Mouse (Mus musculus) embryonic facial prominence, embryonic 14.5 days (tissue): ENCODE results near the gene Ctrb1. TPM values are rescaled to one million over a fixed set of nuclear protein-coding genes. Genes with fewer than 3 reads are reported as not detected.

Experiments used
- ATAC-seq: fragments of 200-750 bp; cut with Nextera tagmentation; 2 replicates; pipeline ENCODE4 v1.8.0; 2017; ENCODE audit warnings: low read depth, moderate number of reproducible peaks, moderate TSS enrichment
- DNase-seq: peaks from one replicate; pipeline ENCODE4 v3.0.0-alpha.2; 2015; ENCODE audit warnings: low spot score
- H3K27ac ChIP-seq: fragments of 300-500 bp; sonication (generic); replicated peaks from 2 replicates; pipeline ENCODE4 v1.5.1; 2014; ENCODE audit warnings: low read depth, mild to moderate bottlenecking, low read length, moderate library complexity
- H3K27me3 ChIP-seq: fragments of 300-500 bp; sonication (generic); replicated peaks from 2 replicates; pipeline ENCODE4 v1.6.1; 2014; ENCODE audit warnings: low read length; ENCODE audit not compliant: control insufficient read depth, insufficient read depth
- H3K36me3 ChIP-seq: fragments of 300-500 bp; sonication (generic); 2 replicates; pipeline ENCODE4 v1.6.1; 2014; ENCODE audit warnings: low read length, mixed read lengths; ENCODE audit not compliant: control insufficient read depth, insufficient read depth
- H3K4me1 ChIP-seq: fragments of 300-500 bp; sonication (generic); 2 replicates; pipeline ENCODE4 v1.6.1; 2014; ENCODE audit warnings: antibody characterized with exemption, low read length; ENCODE audit not compliant: control insufficient read depth, insufficient read depth
- H3K4me2 ChIP-seq: fragments of 300-500 bp; sonication (generic); 2 replicates; pipeline ENCODE4 v1.6.1; 2014; ENCODE audit warnings: low read depth, mild to moderate bottlenecking, low read length, moderate library complexity, mixed read lengths
- H3K4me3 ChIP-seq: fragments of 300-500 bp; sonication (generic); 2 replicates; pipeline ENCODE4 v1.5.1; 2014; ENCODE audit warnings: low read depth, mild to moderate bottlenecking, low read length
- H3K9ac ChIP-seq: fragments of 300-500 bp; sonication (generic); 2 replicates; pipeline ENCODE4 v1.6.1; 2014; ENCODE audit warnings: low read depth, mild to moderate bottlenecking, low read length, moderate library complexity, mixed read lengths
- H3K9me3 ChIP-seq: fragments of 300-500 bp; sonication (generic); 2 replicates; pipeline ENCODE4 v1.6.1; 2016; ENCODE audit warnings: low read length; ENCODE audit not compliant: control insufficient read depth
- WGBS: fragments of 180-500 bp; shearing (Covaris S2); extraction: QIAGEN DNeasy Blood & Tissue Kit; methylation state at CpG from one replicate; pipeline ENCODE4 v1.1.7; 2014; 5-methylcytosine and 5-hydroxymethylcytosine counted together
- polyA plus RNA-seq: library from polyadenylated mRNA; unstranded; fragments of >200 nt; fragmentation: Nextera tagmentation; extraction: Ambion mirVana; gene quantifications from 2 replicates; pipeline ENCODE4 v1.2.1, GENCODE M21; 2014

Ctrb1 gene
- polyA plus RNA-seq, 1 experiment from 2014 or later = not detected

DNA sequence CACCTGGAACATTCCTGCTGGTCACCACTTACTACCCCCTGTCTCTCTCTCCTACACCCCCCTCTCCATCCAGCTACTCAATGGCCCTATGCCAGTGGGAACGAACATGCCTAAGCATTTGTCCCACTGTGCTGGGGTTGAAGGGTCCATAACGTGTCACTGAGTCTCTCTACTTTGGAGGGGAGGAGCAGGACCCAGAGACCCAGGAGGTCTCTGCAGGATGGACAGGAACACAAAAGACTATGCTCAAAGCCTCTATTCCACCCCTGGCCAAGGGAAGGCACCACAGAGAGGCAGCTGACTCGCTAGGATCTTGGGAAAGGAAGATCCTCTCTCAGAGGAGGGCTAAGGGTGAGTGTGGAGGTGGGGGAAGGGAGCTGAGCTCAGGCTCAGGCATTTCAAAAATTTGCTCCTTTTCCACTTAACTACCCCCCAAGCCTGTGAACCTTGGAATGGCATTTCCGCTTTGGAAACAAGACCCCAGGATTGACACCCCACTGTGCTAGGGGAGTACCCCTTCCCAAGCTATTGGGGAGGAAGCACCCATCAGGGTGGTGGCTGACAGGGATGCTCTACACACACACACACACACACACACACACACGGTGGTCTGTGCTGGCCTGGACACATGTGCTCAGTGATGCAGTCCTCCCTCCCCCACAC, 42.9 kb upstream of the Ctrb1 start:
- H3K36me3 ChIP-seq = no peaks in the 10 kb centered on the region
- no peaks in the 10 kb centered on the region for H3K9me3 ChIP-seq
- peaks cover 53% of the 10 kb centered on the region for H3K4me1 ChIP-seq
- 3% methylated on average over 5 of the region's 5 CpGs for WGBS
- H3K4me3 ChIP-seq = no peak overlapping the region
- peak overlapping the region; percentile 65 for H3K27ac ChIP-seq
- DNase-seq = peak; percentile 64
- no peak for ATAC-seq
- H3K4me2 ChIP-seq = peak overlapping the region; percentile 5; the same call in 1 of the 2 replicates
- H3K27me3 ChIP-seq = no peaks in the 10 kb centered on the region
- H3K9ac ChIP-seq = no peak overlapping the region

DNA sequence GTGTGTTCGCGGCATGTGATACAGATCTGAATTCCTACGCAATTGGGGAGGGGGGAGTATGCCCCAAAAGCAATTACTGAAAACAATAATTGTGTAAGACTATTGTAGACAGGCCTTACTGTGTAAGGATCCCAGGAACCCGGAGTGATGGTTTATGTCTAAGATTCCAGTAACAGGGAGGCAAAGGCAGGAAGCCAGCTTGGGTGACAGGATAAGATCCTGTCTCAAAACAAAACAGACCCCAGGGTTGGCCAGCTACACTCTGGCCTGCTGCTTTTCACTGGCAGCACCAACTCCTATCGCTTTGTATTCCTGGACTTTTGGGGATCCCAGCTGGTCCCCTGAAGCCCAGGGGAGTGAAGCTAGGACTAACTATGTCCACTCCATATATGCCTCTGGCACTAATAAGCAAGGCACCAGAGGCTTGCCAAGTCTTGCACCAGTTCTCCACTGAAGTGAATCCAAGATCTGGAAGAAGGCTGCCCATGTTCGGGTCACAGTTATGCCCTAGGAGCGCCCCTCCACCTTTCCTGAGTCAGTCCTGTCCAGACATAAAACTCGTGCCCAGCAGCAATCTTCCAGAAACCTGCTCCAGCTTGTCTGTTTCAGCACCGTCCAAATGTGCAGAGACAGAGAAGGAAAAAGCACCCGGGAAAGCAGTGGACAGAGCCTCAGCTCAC, 41.7 kb upstream of the Ctrb1 start:
- DNase-seq = no peak
- Histone ChIP-seq H3K4me2 (peak overlapping the region; percentile 76), H3K36me3 (no peaks in the 10 kb centered on the region), H3K9ac (peak overlapping the region; percentile 88), H3K27ac (peak overlapping the region; percentile 65), H3K4me3 (peak overlapping the region; percentile 76), H3K4me1 (peaks cover 53% of the 10 kb centered on the region), H3K27me3 (no peaks in the 10 kb centered on the region), H3K9me3 (no peaks in the 10 kb centered on the region)
- 16% methylated on average over 10 of the region's 10 CpGs for WGBS
- ATAC-seq = peak; percentile 0; the same call in 1 of the 2 replicates

DNA sequence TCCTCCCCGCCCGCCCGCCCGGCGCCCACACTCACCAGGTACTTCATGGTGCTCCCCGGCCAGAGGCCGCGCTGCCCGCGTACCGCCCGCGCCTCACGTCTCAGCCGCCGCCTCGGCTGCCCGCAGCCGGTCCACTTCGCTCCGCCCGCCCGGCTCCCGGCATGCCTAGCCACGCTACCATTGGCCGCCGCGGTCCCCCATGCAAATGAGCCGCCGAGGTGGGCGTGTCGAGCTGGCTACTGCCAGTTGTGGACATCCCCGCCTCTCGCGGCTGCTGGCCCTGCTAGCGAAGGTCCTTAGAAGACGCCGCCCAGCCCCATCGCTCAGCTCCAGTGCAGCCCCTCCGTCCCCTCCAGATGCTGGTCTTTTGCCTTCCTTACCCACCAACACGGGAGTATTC, 41.2 kb upstream of the Ctrb1 start:
- H3K4me3 ChIP-seq = peak overlapping the region; percentile 76
- 0% methylated on average over 11 of the region's 41 CpGs for WGBS
- H3K27me3 ChIP-seq = no peaks in the 10 kb centered on the region
- H3K4me2 ChIP-seq = peak overlapping the region; percentile 76
- DNase-seq (peak; percentile 98), ATAC-seq (peak; percentile 96)
- no peaks in the 10 kb centered on the region for H3K36me3 ChIP-seq
- H3K9me3 ChIP-seq = no peaks in the 10 kb centered on the region
- H3K9ac ChIP-seq = peak overlapping the region; percentile 88
- H3K27ac ChIP-seq = peak overlapping the region; percentile 82
- H3K4me1 ChIP-seq = peaks cover 52% of the 10 kb centered on the region

DNA sequence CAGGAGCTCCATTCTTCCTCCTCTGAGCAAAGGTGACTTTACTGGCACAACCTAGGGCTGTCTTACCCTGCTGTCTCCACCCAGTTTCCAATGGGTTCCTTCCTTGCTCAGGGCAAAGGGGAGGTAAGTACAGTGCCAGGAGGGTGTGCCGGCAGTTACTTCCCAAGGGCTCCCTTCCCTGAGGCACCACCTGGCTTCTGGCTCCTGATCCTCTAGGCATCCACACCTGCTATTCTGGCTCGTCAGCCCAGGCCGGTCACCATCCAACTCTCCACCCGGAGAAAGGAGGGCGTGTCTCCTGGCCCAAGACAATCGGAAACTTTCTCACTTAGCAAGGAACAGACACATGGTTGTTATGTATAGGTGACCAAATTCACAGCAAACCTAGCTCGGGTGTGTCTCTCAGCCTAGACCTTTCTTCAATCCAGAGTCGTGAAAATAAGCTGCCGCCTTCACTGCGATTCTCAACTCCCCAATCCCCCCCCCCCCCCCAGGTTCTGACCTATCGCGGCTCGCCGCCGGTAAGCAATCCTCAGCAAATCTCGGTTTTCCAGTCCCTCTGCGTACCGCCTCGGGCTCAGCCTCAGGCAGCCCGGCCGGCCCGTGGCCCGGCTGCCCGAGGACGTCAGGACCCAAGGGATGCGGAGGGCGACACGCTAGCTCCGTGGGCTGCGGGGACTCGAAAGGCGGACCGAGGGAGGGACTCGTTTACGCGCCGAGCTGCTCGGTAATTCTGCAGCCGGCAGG, 40.6 kb upstream of the Ctrb1 start:
- H3K4me1 ChIP-seq = peaks cover 54% of the 10 kb centered on the region
- WGBS = 1% methylated on average over 18 of the region's 39 CpGs
- no peaks in the 10 kb centered on the region for H3K9me3 ChIP-seq
- no peaks in the 10 kb centered on the region for H3K27me3 ChIP-seq
- peak overlapping the region; percentile 88 for H3K9ac ChIP-seq
- peak overlapping the region; percentile 76 for H3K4me3 ChIP-seq
- peak overlapping the region; percentile 82 for H3K27ac ChIP-seq
- ATAC-seq = peak; percentile 27
- DNase-seq = peak; percentile 60
- peak overlapping the region; percentile 76 for H3K4me2 ChIP-seq
- no peaks in the 10 kb centered on the region for H3K36me3 ChIP-seq

DNA sequence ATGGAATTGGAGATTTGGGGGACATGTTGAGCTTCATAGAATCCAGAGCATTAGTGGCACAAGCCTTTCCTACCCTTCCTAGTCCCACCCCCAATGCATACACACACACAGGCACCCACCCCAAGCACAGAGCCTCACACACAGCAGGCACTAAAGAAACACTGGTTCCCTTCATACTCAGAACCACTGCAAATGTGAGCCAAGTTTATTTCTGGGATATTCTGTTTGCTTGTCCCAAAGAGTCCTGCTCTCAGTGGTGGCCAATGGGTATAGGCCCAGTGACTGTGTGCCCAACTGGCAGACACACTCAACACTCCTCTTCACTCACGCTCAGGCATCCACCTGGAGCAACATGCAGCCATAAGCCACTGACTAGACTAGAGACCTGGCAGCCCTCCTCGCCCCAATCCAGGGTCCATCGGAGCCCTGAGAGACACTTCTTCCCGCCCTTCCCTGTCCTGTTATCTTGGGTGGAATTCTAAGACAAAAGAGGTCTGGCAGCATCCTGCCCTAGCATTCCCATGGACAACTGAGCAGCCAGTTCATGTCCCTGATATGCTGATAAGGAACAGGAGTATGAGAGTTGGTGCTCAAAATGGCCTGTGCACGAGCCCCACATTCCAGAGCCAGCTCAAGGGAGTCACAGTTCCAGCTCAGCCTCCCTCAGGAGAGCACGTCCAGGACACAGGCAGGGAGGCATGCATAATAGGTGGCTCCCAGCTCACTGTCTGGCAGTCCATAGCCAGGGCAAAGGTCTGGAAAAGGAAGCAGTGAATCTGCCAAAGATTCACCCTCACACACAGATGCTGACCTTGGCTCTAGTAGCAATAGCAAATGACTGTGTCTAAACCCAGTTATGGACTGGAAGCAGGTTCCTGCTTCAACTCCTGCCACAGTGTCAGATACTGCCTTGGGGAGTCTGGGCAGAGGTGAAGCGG, 38.7 kb upstream of the Ctrb1 start:
- Histone ChIP-seq H3K36me3 (no peaks in the 10 kb centered on the region), H3K9me3 (no peaks in the 10 kb centered on the region), H3K27ac (no peak overlapping the region), H3K27me3 (no peaks in the 10 kb centered on the region), H3K4me1 (peaks cover 41% of the 10 kb centered on the region), H3K4me3 (no peak overlapping the region), H3K9ac (peak overlapping the region; percentile 47; the same call in 1 of the 2 replicates), H3K4me2 (no peak overlapping the region)
- no peak for ATAC-seq
- DNase-seq = no peak
- 76% methylated on average over 7 of the region's 7 CpGs for WGBS

DNA sequence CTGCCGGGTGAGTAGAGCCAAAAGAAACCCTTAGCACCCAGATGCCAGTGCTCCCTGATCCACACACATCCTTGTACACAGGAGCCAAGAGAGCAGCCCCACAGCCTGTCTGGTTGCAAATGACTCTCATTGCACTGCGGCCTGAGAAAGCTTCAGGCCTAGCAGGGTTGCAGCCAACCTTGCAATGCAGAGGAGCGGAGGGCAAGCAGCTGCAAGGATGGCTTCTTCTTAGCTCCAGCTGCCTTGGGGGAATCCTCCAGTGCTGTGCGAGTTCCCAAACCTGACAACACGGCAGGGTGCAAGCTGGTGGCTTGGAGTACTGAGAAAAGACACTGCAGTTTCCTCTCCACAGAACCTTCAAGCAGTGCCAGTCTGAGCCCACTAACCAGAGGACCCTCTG, 37.7 kb upstream of the Ctrb1 start:
- ATAC-seq (no peak), DNase-seq (no peak)
- 63% methylated on average over 5 of the region's 5 CpGs for WGBS
- no peak overlapping the region for H3K4me3 ChIP-seq
- H3K4me1 ChIP-seq = peaks cover 31% of the 10 kb centered on the region
- H3K27me3 ChIP-seq = no peaks in the 10 kb centered on the region
- H3K9me3 ChIP-seq = no peaks in the 10 kb centered on the region
- no peak overlapping the region for H3K4me2 ChIP-seq
- no peak overlapping the region for H3K9ac ChIP-seq
- no peaks in the 10 kb centered on the region for H3K36me3 ChIP-seq
- no peak overlapping the region for H3K27ac ChIP-seq

DNA sequence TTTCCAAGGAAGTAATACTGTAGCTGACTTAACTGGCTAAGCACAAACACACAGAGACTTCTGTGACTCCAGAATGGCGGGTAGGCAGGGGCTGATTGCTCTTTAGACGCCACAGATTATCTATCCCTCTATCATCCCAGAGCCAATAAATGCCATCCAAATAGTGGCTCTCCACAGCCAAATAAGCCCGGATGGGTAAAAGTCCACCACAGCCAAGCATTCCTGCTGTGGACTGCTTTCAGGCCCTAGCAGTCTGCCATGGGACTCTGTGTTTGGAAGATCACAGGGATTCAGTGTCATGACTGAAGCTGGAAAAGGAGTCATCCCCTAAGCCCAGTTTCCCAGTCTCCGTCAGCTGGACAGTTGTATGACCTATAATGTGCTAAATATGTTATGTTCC, 36.7 kb upstream of the Ctrb1 start:
- no peaks in the 10 kb centered on the region for H3K27me3 ChIP-seq
- no peak overlapping the region for H3K4me3 ChIP-seq
- no peaks in the 10 kb centered on the region for H3K9me3 ChIP-seq
- H3K4me1 ChIP-seq = peaks cover 22% of the 10 kb centered on the region
- no peak overlapping the region for H3K9ac ChIP-seq
- 83% methylated on average over 4 of the region's 4 CpGs for WGBS
- no peaks in the 10 kb centered on the region for H3K36me3 ChIP-seq
- ATAC-seq = no peak
- DNase-seq = no peak
- H3K4me2 ChIP-seq = no peak overlapping the region
- no peak overlapping the region for H3K27ac ChIP-seq
